Mouse (Mus musculus) neural tube, embryonic 12.5 days (tissue): ENCODE data around the gene Esrrg. TPM values are rescaled to one million over a fixed set of nuclear protein-coding genes. Genes with fewer than 3 reads are reported as not detected.

ENCODE experiments used
- ATAC-seq: fragments of 200-750 bp; cut with Nextera tagmentation; 2 replicates; pipeline ENCODE4 v1.8.0; 2017; ENCODE audit warnings: low read depth, mild to moderate bottlenecking, moderate TSS enrichment, moderate library complexity; ENCODE audit not compliant: low FRiP score
- H3K27ac ChIP-seq: fragments of 300-500 bp; sonication (generic); 2 replicates; pipeline ENCODE4 v1.5.1; 2016
- H3K27me3 ChIP-seq: fragments of 300-500 bp; sonication (generic); replicated peaks from 2 replicates; pipeline ENCODE4 v1.6.1; 2016; ENCODE audit warnings: mild to moderate bottlenecking
- H3K36me3 ChIP-seq: fragments of 300-500 bp; sonication (generic); 2 replicates; pipeline ENCODE4 v1.6.1; 2016; ENCODE audit warnings: mild to moderate bottlenecking
- H3K4me1 ChIP-seq: fragments of 300-500 bp; sonication (generic); 2 replicates; pipeline ENCODE4 v1.6.1; 2016
- H3K4me2 ChIP-seq: fragments of 300-500 bp; sonication (generic); replicated peaks from 2 replicates; pipeline ENCODE4 v1.6.1; 2016; ENCODE audit warnings: mild to moderate bottlenecking
- H3K4me3 ChIP-seq: fragments of 300-500 bp; sonication (generic); 2 replicates; pipeline ENCODE4 v1.5.1; 2016
- H3K9ac ChIP-seq: fragments of 300-500 bp; sonication (generic); 2 replicates; pipeline ENCODE4 v1.6.1; 2016; ENCODE audit warnings: mild to moderate bottlenecking
- H3K9me3 ChIP-seq: fragments of 300-500 bp; sonication (generic); 2 replicates; pipeline ENCODE4 v1.6.1; 2016; ENCODE audit warnings: mild to moderate bottlenecking
- WGBS: fragments of 180-500 bp; shearing (Covaris S2); methylation state at CpG from one replicate; pipeline ENCODE4 v1.1.7; 2016; 5-methylcytosine and 5-hydroxymethylcytosine counted together
- polyA plus RNA-seq: library from polyadenylated mRNA; unstranded; fragments of >200 nt; fragmentation: Nextera tagmentation; extraction: Ambion mirVana; gene quantifications from 2 replicates; pipeline ENCODE4 v1.2.1, GENCODE M21; 2016

The Esrrg gene
- polyA plus RNA-seq, 1 experiment from 2014 or later: 17.8 TPM

GRCm38 (mm10) chr1:187873770-187874169 lies 265.2 kb downstream of the Esrrg start:
- Histone ChIP-seq H3K9ac (no peak overlapping the region), H3K4me2 (no peak overlapping the region), H3K36me3 (no peaks in the 10 kb centered on the region), H3K27ac (no peak overlapping the region), H3K4me3 (no peak overlapping the region), H3K27me3 (no peaks in the 10 kb centered on the region), H3K9me3 (no peaks in the 10 kb centered on the region), H3K4me1 (no peaks in the 10 kb centered on the region)
- 89% methylated on average over 2 of the region's 2 CpGs for WGBS
- no peak for ATAC-seq

- Histone ChIP-seq H3K36me3 (no peaks in the 10 kb centered on the region), H3K4me1 (no peaks in the 10 kb centered on the region), H3K4me2 (no peak overlapping the region), H3K9ac (no peak overlapping the region), H3K27ac (no peak overlapping the region), H3K9me3 (no peaks in the 10 kb centered on the region), H3K27me3 (no peaks in the 10 kb centered on the region), H3K4me3 (no peak overlapping the region)
- ATAC-seq: no peak
- WGBS: 76% methylated on average over 6 of the region's 6 CpGs
Measured at GRCm38 (mm10) chr1:187887270-187887669, 278.7 kb downstream of the Esrrg start.

- 85% methylated on average over 8 of the region's 8 CpGs for whole genome bisulfite sequencing
Measured at GRCm38 (mm10) chr1:187888142-187888541, 279.6 kb downstream of the Esrrg start.

GRCm38 (mm10) chr1:187889096-187889495 lies 280.5 kb downstream of the Esrrg start:
- WGBS: 96% methylated on average over 4 of the region's 4 CpGs

More at GRCm38 (mm10) chr1:187888142-187888541, 279.6 kb downstream of the Esrrg start:
- H3K9me3 ChIP-seq: no peaks in the 10 kb centered on the region
- no peaks in the 10 kb centered on the region for H3K4me1 ChIP-seq
- no peak overlapping the region for H3K4me3 ChIP-seq
- ATAC-seq: no peak
- no peak overlapping the region for H3K9ac ChIP-seq
- H3K4me2 ChIP-seq: no peak overlapping the region
- no peaks in the 10 kb centered on the region for H3K36me3 ChIP-seq
- H3K27me3 ChIP-seq: no peaks in the 10 kb centered on the region
- H3K27ac ChIP-seq: no peak overlapping the region

GRCm38 (mm10) chr1:187891262-187891661 lies 282.7 kb downstream of the Esrrg start:
- H3K27ac ChIP-seq: no peak overlapping the region
- no peak for ATAC-seq
- H3K36me3 ChIP-seq: no peaks in the 10 kb centered on the region
- no peaks in the 10 kb centered on the region for H3K4me1 ChIP-seq
- no peak overlapping the region for H3K4me3 ChIP-seq
- H3K9ac ChIP-seq: no peak overlapping the region
- H3K9me3 ChIP-seq: no peaks in the 10 kb centered on the region
- no peaks in the 10 kb centered on the region for H3K27me3 ChIP-seq
- H3K4me2 ChIP-seq: no peak overlapping the region
- 82% methylated on average over 9 of the region's 9 CpGs for WGBS

More at GRCm38 (mm10) chr1:187889096-187889495, 280.5 kb downstream of the Esrrg start:
- Histone ChIP-seq H3K4me2 (no peak overlapping the region), H3K4me3 (no peak overlapping the region), H3K9me3 (no peaks in the 10 kb centered on the region), H3K4me1 (no peaks in the 10 kb centered on the region), H3K27ac (no peak overlapping the region), H3K27me3 (no peaks in the 10 kb centered on the region), H3K36me3 (no peaks in the 10 kb centered on the region), H3K9ac (no peak overlapping the region)
- ATAC-seq: no peak

GRCm38 (mm10) chr1:187895459-187895858 lies 286.9 kb downstream of the Esrrg start:
- H3K27me3 ChIP-seq: no peaks in the 10 kb centered on the region
- H3K36me3 ChIP-seq: no peaks in the 10 kb centered on the region
- H3K9me3 ChIP-seq: no peaks in the 10 kb centered on the region
- no peak overlapping the region for H3K4me2 ChIP-seq
- H3K27ac ChIP-seq: no peak overlapping the region
- H3K9ac ChIP-seq: no peak overlapping the region
- H3K4me1 ChIP-seq: no peaks in the 10 kb centered on the region
- no peak overlapping the region for H3K4me3 ChIP-seq
- WGBS: 80% methylated on average over 1 of the region's 1 CpGs
- ATAC-seq: no peak

GRCm38 (mm10) chr1:187896291-187896690 lies 287.7 kb downstream of the Esrrg start:
- no peaks in the 10 kb centered on the region for H3K36me3 ChIP-seq
- H3K4me1 ChIP-seq: no peaks in the 10 kb centered on the region
- H3K4me3 ChIP-seq: no peak overlapping the region
- no peak overlapping the region for H3K4me2 ChIP-seq
- H3K9me3 ChIP-seq: no peaks in the 10 kb centered on the region
- no peak for ATAC-seq
- no peaks in the 10 kb centered on the region for H3K27me3 ChIP-seq
- 59% methylated on average over 3 of the region's 3 CpGs for WGBS
- no peak overlapping the region for H3K9ac ChIP-seq
- H3K27ac ChIP-seq: no peak overlapping the region

- 95% methylated on average over 7 of the region's 7 CpGs for WGBS
- H3K9ac ChIP-seq: no peak overlapping the region
- no peak for ATAC-seq
Measured at GRCm38 (mm10) chr1:187896910-187897309, 288.3 kb downstream of the Esrrg start.

GRCm38 (mm10) chr1:187899541-187899940 lies 290.9 kb downstream of the Esrrg start:
- Histone ChIP-seq H3K27ac (no peak overlapping the region), H3K4me2 (no peak overlapping the region), H3K9me3 (no peaks in the 10 kb centered on the region), H3K4me1 (no peaks in the 10 kb centered on the region), H3K27me3 (no peaks in the 10 kb centered on the region), H3K36me3 (no peaks in the 10 kb centered on the region), H3K9ac (no peak overlapping the region), H3K4me3 (no peak overlapping the region)
- ATAC-seq: no peak
- WGBS: 82% methylated on average over 4 of the region's 4 CpGs

More at GRCm38 (mm10) chr1:187896910-187897309, 288.3 kb downstream of the Esrrg start:
- Histone ChIP-seq H3K4me1 (no peaks in the 10 kb centered on the region), H3K36me3 (no peaks in the 10 kb centered on the region), H3K9me3 (no peaks in the 10 kb centered on the region), H3K27me3 (no peaks in the 10 kb centered on the region), H3K4me3 (no peak overlapping the region), H3K4me2 (no peak overlapping the region), H3K27ac (no peak overlapping the region)

GRCm38 (mm10) chr1:187900756-187901155 lies 292.2 kb downstream of the Esrrg start:
- Histone ChIP-seq H3K36me3 (no peaks in the 10 kb centered on the region), H3K27ac (no peak overlapping the region), H3K4me2 (no peak overlapping the region), H3K9me3 (no peaks in the 10 kb centered on the region), H3K27me3 (no peaks in the 10 kb centered on the region), H3K4me3 (no peak overlapping the region), H3K4me1 (no peaks in the 10 kb centered on the region), H3K9ac (no peak overlapping the region)
- ATAC-seq: no peak
- 68% methylated on average over 6 of the region's 6 CpGs for WGBS

- Histone ChIP-seq H3K9me3 (no peaks in the 10 kb centered on the region), H3K4me2 (no peak overlapping the region), H3K4me1 (no peaks in the 10 kb centered on the region), H3K27me3 (no peaks in the 10 kb centered on the region), H3K27ac (no peak overlapping the region), H3K4me3 (no peak overlapping the region), H3K9ac (no peak overlapping the region), H3K36me3 (no peaks in the 10 kb centered on the region)
- ATAC-seq: no peak
- WGBS: 22% methylated on average over 3 of the region's 3 CpGs
Measured at GRCm38 (mm10) chr1:187902176-187902575, 293.6 kb downstream of the Esrrg start.

- Histone ChIP-seq H3K4me1 (peaks cover 3% of the 10 kb centered on the region; the same call in 1 of the 2 replicates), H3K4me3 (no peak overlapping the region), H3K36me3 (no peaks in the 10 kb centered on the region), H3K27ac (no peak overlapping the region), H3K27me3 (no peaks in the 10 kb centered on the region), H3K9me3 (no peaks in the 10 kb centered on the region), H3K9ac (no peak overlapping the region), H3K4me2 (no peak overlapping the region)
- 81% methylated on average over 4 of the region's 4 CpGs for WGBS
- no peak for ATAC-seq
Measured at GRCm38 (mm10) chr1:187904731-187905130, 296.1 kb downstream of the Esrrg start.

GRCm38 (mm10) chr1:187907407-187907806 lies 298.8 kb downstream of the Esrrg start:
- Histone ChIP-seq H3K27me3 (no peaks in the 10 kb centered on the region), H3K4me1 (peaks cover 3% of the 10 kb centered on the region; the same call in 1 of the 2 replicates), H3K9me3 (no peaks in the 10 kb centered on the region), H3K27ac (no peak overlapping the region), H3K9ac (no peak overlapping the region), H3K4me3 (no peak overlapping the region), H3K4me2 (no peak overlapping the region), H3K36me3 (no peaks in the 10 kb centered on the region)
- WGBS: 63% methylated on average over 7 of the region's 7 CpGs
- ATAC-seq: no peak
